Mouse (Mus musculus): ENCODE measurements around the gene Zfand6.

DNA sequence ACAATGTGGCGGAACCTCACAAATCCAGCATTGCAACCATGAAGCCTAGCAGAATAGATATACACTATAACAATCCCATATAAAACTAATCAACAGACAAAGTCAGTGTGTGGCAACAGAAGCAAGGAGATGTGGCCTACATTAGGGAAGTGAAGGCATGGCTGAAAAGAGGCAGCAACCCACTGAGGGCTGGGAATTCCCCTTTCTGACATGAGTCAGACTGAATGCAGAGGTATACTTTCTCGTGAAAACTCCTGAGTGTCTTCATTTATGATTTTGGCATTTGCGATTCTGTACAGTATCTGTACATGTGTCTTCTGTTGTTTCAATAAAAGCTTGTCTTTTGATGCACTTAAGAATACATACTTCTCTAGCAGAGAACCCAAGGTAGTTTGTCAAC lies 98.4 kb downstream of the Zfand6 start:
- TF ChIP-seq CTCF (IDR thresholded peaks at IDR 0.05) (no peak), EP300 (IDR thresholded peaks at IDR 0.05) (no peak)
